Mouse (Mus musculus) neural tube, embryonic 14.5 days (tissue): ENCODE results near the gene Ndst2. TPM values are rescaled to one million over a fixed set of nuclear protein-coding genes. Genes with fewer than 3 reads are reported as not detected.
A peak's percentile ranks its signal among the peaks of the same experiment; 100 is the strongest.

Source experiments
- ATAC-seq: fragments of 200-750 bp; cut with Nextera tagmentation; 2 replicates; pipeline ENCODE4 v1.8.0; 2017; ENCODE audit warnings: low read depth, mild to moderate bottlenecking, moderate TSS enrichment, moderate library complexity
- H3K27ac ChIP-seq: fragments of 300-500 bp; sonication (generic); 2 replicates; pipeline ENCODE4 v1.5.1; 2014; ENCODE audit warnings: low read depth, mild to moderate bottlenecking, control low read depth, low read length, moderate library complexity, mixed read lengths
- H3K27me3 ChIP-seq: fragments of 300-500 bp; sonication (generic); 2 replicates; pipeline ENCODE4 v1.6.1; 2014; ENCODE audit warnings: low read length; ENCODE audit not compliant: control insufficient read depth, insufficient read depth
- H3K36me3 ChIP-seq: fragments of 300-500 bp; sonication (generic); 2 replicates; pipeline ENCODE4 v1.6.1; 2014; ENCODE audit warnings: low read length, mixed read lengths; ENCODE audit not compliant: control insufficient read depth, insufficient read depth
- H3K4me1 ChIP-seq: fragments of 300-500 bp; sonication (generic); 2 replicates; pipeline ENCODE4 v1.6.1; 2014; ENCODE audit warnings: low read length; ENCODE audit not compliant: control insufficient read depth, insufficient read depth
- H3K4me2 ChIP-seq: fragments of 300-500 bp; sonication (generic); 2 replicates; pipeline ENCODE4 v1.6.1; 2014; ENCODE audit warnings: mild to moderate bottlenecking, low read depth, low read length, control low read depth
- H3K4me3 ChIP-seq: fragments of 300-500 bp; sonication (generic); 2 replicates; pipeline ENCODE4 v1.5.1; 2014; ENCODE audit warnings: low read depth, low read length, control low read depth, mixed read lengths
- H3K9ac ChIP-seq: fragments of 300-500 bp; sonication (generic); replicated peaks from 2 replicates; pipeline ENCODE4 v1.6.1; 2014; ENCODE audit warnings: low read depth, mild to moderate bottlenecking, control low read depth, low read length, mixed read lengths
- H3K9me3 ChIP-seq: fragments of 300-500 bp; sonication (generic); 2 replicates; pipeline ENCODE4 v1.6.1; 2016; ENCODE audit warnings: low read length; ENCODE audit not compliant: control insufficient read depth
- WGBS: fragments of 180-500 bp; shearing (Covaris S2); extraction: QIAGEN DNeasy Blood & Tissue Kit; methylation state at CpG from one replicate; pipeline ENCODE4 v1.1.7; 2014; 5-methylcytosine and 5-hydroxymethylcytosine counted together
- microRNA-seq: library from miRNA; unstranded; fragments of <30 nt; microRNA quantifications from one replicate; pipeline ENCODE4, GENCODE M21; 2016
- polyA plus RNA-seq: library from polyadenylated mRNA; unstranded; fragments of >200 nt; fragmentation: Nextera tagmentation; extraction: Ambion mirVana; gene quantifications from 2 replicates; pipeline ENCODE4 v1.2.1, GENCODE M21; 2014

Ndst2 gene
- polyA plus RNA-seq, 1 experiment from 2014 or later: 17.7 TPM

DNA sequence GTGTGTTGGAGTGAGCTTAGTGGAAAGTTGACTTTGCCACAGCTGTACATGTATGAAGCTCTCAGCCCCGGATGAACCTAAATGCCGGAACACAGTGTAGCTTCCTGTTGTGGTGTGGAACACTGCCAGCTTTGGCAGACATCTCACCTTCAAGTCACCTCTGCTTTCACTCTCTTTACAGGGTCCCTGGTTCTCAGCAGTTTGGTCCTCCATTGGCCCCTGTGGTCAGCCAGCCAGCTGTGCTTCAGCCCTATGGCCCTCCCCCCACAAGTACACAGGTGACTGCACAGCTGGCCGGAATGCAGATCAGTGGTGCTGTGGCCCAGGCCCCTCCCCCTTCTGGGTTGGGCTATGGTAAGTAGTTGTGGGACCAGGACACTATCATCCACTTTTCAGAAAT, 51.9 kb downstream of the Ndst2 start:
- Histone ChIP-seq H3K4me1 (no peaks in the 10 kb centered on the region), H3K27ac (no peak overlapping the region), H3K4me3 (no peak overlapping the region), H3K4me2 (no peak overlapping the region), H3K9ac (no peak overlapping the region), H3K36me3 (peaks cover 87% of the 10 kb centered on the region), H3K27me3 (no peaks in the 10 kb centered on the region), H3K9me3 (no peaks in the 10 kb centered on the region)
- ATAC-seq: no peak
- WGBS: 88% methylated on average over 3 of the region's 3 CpGs

DNA sequence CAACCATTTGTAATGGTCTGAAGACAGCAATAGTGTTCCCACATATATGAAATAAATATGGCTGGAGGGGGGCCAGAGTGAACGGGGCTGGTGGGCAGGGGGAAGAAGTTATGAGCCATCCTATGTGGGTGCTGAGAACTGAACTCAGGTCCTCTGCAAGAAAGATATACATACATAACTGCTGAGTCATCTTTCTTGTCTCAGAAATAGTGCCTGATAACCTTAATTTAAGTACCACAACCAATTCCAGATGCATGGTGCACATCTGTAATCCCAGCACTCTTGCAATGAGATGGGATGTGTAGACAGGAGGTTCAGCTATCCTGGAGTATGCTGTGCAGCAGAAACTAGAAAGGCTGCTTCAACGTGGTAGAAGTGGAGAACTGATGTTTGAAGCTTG, 52.6 kb downstream of the Ndst2 start:
- no peak overlapping the region for H3K9ac ChIP-seq
- H3K4me2 ChIP-seq: no peak overlapping the region
- H3K27me3 ChIP-seq: no peaks in the 10 kb centered on the region
- H3K4me1 ChIP-seq: no peaks in the 10 kb centered on the region
- H3K9me3 ChIP-seq: no peaks in the 10 kb centered on the region
- no peak overlapping the region for H3K27ac ChIP-seq
- WGBS: 91% methylated on average over 2 of the region's 2 CpGs
- no peak overlapping the region for H3K4me3 ChIP-seq
- H3K36me3 ChIP-seq: peaks cover 85% of the 10 kb centered on the region
- ATAC-seq: no peak

DNA sequence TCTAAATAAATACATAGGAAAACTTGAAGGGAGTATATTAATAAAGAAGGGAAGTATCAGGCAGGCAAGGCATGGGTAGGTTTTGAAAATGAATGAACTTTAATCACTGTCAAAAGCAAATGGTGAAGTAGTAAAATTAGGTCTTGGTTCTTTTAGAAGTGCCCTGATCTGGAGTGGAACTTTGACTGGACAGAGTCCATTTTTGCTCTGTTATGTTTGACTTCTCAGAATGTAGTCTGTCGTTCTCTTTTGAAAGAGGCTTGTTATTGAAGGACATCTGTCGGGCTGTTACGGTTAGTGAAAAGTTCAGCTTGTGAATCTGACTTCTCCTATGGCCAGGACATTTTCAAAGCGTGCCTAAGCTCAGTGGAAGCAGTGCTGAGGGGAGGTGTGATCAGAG, 56.5 kb downstream of the Ndst2 start:
- Histone ChIP-seq H3K4me3 (no peak overlapping the region), H3K9ac (no peak overlapping the region), H3K36me3 (peaks cover 50% of the 10 kb centered on the region), H3K9me3 (no peaks in the 10 kb centered on the region), H3K27ac (no peak overlapping the region), H3K27me3 (no peaks in the 10 kb centered on the region), H3K4me2 (no peak overlapping the region), H3K4me1 (peaks cover 11% of the 10 kb centered on the region; the same call in 1 of the 2 replicates)
- ATAC-seq: no peak
- 94% methylated on average over 4 of the region's 4 CpGs for WGBS

DNA sequence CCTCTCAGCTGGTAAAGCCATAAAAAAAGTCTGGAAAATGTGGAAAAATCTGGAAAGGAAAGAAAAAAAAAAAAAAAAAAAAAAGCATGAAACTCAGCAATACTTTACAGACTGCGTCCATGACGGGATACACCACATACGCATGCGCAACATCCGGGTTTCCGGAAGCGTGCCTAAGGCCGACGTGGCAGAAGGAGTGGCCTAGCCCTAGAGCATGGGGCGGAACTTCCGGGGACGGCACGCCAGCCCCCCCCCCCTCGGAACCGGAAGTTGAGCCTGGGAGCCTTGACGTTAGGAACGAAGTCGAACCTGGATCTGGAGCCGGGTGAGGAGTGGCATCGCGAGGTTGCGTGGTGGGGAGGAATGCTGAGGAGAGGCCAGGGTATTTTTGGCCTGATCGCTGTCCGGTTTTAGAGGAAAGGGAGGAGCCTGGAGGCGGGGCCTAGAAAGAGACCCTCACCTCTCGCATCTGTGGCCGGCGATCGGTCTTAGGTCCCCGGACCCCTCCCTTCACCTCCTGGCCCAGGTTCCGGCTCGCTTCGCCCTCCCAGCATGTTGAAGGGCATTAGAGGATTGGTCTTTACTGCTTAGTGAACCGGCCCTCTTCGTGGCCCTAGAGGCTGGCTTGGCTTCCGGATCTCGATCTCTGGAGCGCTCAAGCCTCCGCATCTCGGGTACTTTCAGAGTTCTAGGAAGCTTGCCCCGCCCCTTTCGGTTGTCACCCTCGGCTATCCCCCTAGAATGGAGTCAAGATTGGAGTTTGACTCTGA, 60.1 kb downstream of the Ndst2 start, which contains the start of gene Sec24c:
Sec24c (plus strand) TSS at position 245 of the 770 bp plus-strand sequence.
- no peaks in the 10 kb centered on the region for H3K27me3 ChIP-seq
- peak within 1 kb of the TSS; percentile 64 for H3K4me2 ChIP-seq
- under 1% methylated on average over 43 of the region's 43 CpGs for WGBS
- peak within 1 kb of the TSS; percentile 87 for H3K9ac ChIP-seq
- H3K4me3 ChIP-seq: peak within 1 kb of the TSS; percentile 78
- peaks cover 11% of the 10 kb centered on the region; the same call in 1 of the 2 replicates for H3K4me1 ChIP-seq
- ATAC-seq: peak; percentile 96
- peak within 1 kb of the TSS; percentile 76 for H3K27ac ChIP-seq
- peaks cover 22% of the 10 kb centered on the region; the same call in 1 of the 2 replicates for H3K36me3 ChIP-seq
- H3K9me3 ChIP-seq: no peaks in the 10 kb centered on the region

DNA sequence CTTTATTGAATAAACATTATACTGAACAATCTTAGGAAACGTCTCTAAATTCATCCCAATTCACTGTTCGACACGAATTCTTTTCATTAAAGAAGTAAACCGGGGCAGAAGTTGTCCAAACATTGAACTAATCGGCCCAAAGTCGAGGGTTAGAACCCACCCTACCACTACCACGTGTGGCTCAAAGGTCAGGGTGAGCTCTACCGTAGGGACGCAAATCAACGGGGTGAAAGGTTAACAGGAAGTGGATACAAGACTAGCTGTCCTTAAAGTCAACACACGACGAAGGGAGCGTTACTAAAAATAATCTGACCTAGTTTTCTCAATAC, 60.7 kb downstream of the Ndst2 start:
- Histone ChIP-seq H3K9me3 (no peaks in the 10 kb centered on the region), H3K27ac (peak overlapping the region; percentile 76; the same call in 1 of the 2 replicates), H3K36me3 (peaks cover 18% of the 10 kb centered on the region; the same call in 1 of the 2 replicates), H3K4me1 (peaks cover 11% of the 10 kb centered on the region; the same call in 1 of the 2 replicates), H3K4me2 (peak overlapping the region; percentile 64), H3K27me3 (no peaks in the 10 kb centered on the region), H3K9ac (no peak overlapping the region), H3K4me3 (peak overlapping the region; percentile 78)
- ATAC-seq: peak; percentile 86
- 13% methylated on average over 13 of the region's 13 CpGs for WGBS

Small RNAs within 50 kb of the gene (microRNA-seq; reads per million reads assigned to microRNA genes)
- not detected for gene Mir6946

Other genes with a start within 250 kb of the Ndst2 start
- gene Mss51, start 237.7 kb downstream of the Ndst2 start, polyA plus RNA-seq: 0.47 and 0.66 TPM in 2 replicates
- gene Ppp3cb, start 188.0 kb downstream of the Ndst2 start, polyA plus RNA-seq: 130 and 139 TPM in 2 replicates
- gene Usp54, start 93.5 kb downstream of the Ndst2 start, polyA plus RNA-seq: 13.6 and 15.1 TPM in 2 replicates
- 0.31 TPM in 1 of 2 replicates, not detected in the other for gene Myoz1, start 78.0 kb downstream of the Ndst2 start, polyA plus RNA-seq
- gene Synpo2l, start 66.2 kb downstream of the Ndst2 start, polyA plus RNA-seq: 0.19 and 0.23 TPM in 2 replicates
- 74.4 and 87.0 TPM in 2 replicates for gene Sec24c, start 60.3 kb downstream of the Ndst2 start, polyA plus RNA-seq
- 20.0 and 30.6 TPM in 2 replicates for gene Fut11, start 39.6 kb downstream of the Ndst2 start, polyA plus RNA-seq
- gene Chchd1, start 31.6 kb downstream of the Ndst2 start, polyA plus RNA-seq: 172 and 195 TPM in 2 replicates
- 49.2 and 52.8 TPM in 2 replicates for gene Zswim8, start 27.0 kb downstream of the Ndst2 start, polyA plus RNA-seq
- 215 and 232 TPM in 2 replicates for gene Camk2g, start 59.5 kb upstream of the Ndst2 start, polyA plus RNA-seq
- gene Plau, start 102.1 kb upstream of the Ndst2 start, polyA plus RNA-seq: 0.19 and 0.26 TPM in 2 replicates
- gene Vcl, start 194.8 kb upstream of the Ndst2 start, polyA plus RNA-seq: 18.2 and 28.0 TPM in 2 replicates